Mouse (Mus musculus) forebrain, embryonic 13.5 days (tissue): ENCODE data around the gene Casp6. TPM values are rescaled to one million over a fixed set of nuclear protein-coding genes. Genes with fewer than 3 reads are reported as not detected.

Experiments
- ATAC-seq: fragments of 200-750 bp; cut with Nextera tagmentation; 2 replicates; pipeline ENCODE4 v1.8.0; 2017
- H3K27ac ChIP-seq: fragments of 300-500 bp; sonication (generic); 2 replicates; pipeline ENCODE4 v1.5.1; 2015; ENCODE audit warnings: inconsistent platforms, mild to moderate bottlenecking, moderate library complexity
- H3K27me3 ChIP-seq: fragments of 300-500 bp; sonication (generic); 2 replicates; pipeline ENCODE4 v1.6.1; 2015; ENCODE audit warnings: mild to moderate bottlenecking, inconsistent platforms
- H3K36me3 ChIP-seq: fragments of 300-500 bp; sonication (generic); 2 replicates; pipeline ENCODE4 v1.6.1; 2015; ENCODE audit warnings: mild to moderate bottlenecking, inconsistent platforms; ENCODE audit not compliant: poor library complexity, severe bottlenecking
- H3K4me1 ChIP-seq: fragments of 300-500 bp; sonication (generic); 2 replicates; pipeline ENCODE4 v1.6.1; 2015; ENCODE audit warnings: inconsistent platforms
- H3K4me2 ChIP-seq: fragments of 300-500 bp; sonication (generic); 2 replicates; pipeline ENCODE4 v1.6.1; 2015; ENCODE audit warnings: inconsistent platforms, mild to moderate bottlenecking, moderate library complexity
- H3K4me3 ChIP-seq: fragments of 300-500 bp; sonication (generic); 2 replicates; pipeline ENCODE4 v1.5.1; 2015; ENCODE audit warnings: mild to moderate bottlenecking, inconsistent platforms
- H3K9ac ChIP-seq: fragments of 300-500 bp; sonication (generic); 2 replicates; pipeline ENCODE4 v1.6.1; 2015; ENCODE audit warnings: mild to moderate bottlenecking, inconsistent platforms
- H3K9me3 ChIP-seq: fragments of 300-500 bp; sonication (generic); replicated peaks from 2 replicates; pipeline ENCODE4 v1.6.1; 2016; ENCODE audit warnings: inconsistent platforms
- WGBS: fragments of 180-500 bp; shearing (Covaris S2); methylation state at CpG from one replicate; pipeline ENCODE4 v1.1.7; 2015; 5-methylcytosine and 5-hydroxymethylcytosine counted together
- polyA plus RNA-seq: library from polyadenylated mRNA; unstranded; fragments of >200 nt; fragmentation: Nextera tagmentation; extraction: Ambion mirVana; gene quantifications from 2 replicates; pipeline ENCODE4 v1.2.1, GENCODE M21; 2015

The Casp6 gene
- 43.6 and 44.8 TPM in 2 replicates for polyA plus RNA-seq

GRCm38 (mm10) chr3:129901271-129901809, at the start of gene Casp6:
Casp6 (plus strand) TSS chr3:129901425.
- under 1% methylated on average over 34 of the region's 34 CpGs for WGBS
- peak within 1 kb of the TSS; percentile 62 for H3K4me3 ChIP-seq
- no peak within 1 kb of the TSS; the same call in 1 of the 2 replicates for H3K27ac ChIP-seq
- peak within 1 kb of the TSS; percentile 72 for H3K9ac ChIP-seq
- H3K36me3 ChIP-seq: peaks cover 4% of the 10 kb centered on the region; the same call in 1 of the 2 replicates
- no peaks in the 10 kb centered on the region for H3K9me3 ChIP-seq
- H3K27me3 ChIP-seq: no peaks in the 10 kb centered on the region
- H3K4me1 ChIP-seq: peaks cover 13% of the 10 kb centered on the region
- peak; percentile 96 for ATAC-seq
- peak within 1 kb of the TSS; percentile 76 for H3K4me2 ChIP-seq

GRCm38 (mm10) chr3:129862592-129862991, 38.6 kb upstream of the Casp6 start:
- H3K27ac ChIP-seq: no peak overlapping the region
- H3K27me3 ChIP-seq: no peaks in the 10 kb centered on the region
- 88% methylated on average over 2 of the region's 2 CpGs for WGBS
- no peaks in the 10 kb centered on the region for H3K4me1 ChIP-seq
- no peak for ATAC-seq
- no peak overlapping the region for H3K4me2 ChIP-seq
- no peak overlapping the region for H3K4me3 ChIP-seq
- no peaks in the 10 kb centered on the region for H3K36me3 ChIP-seq
- H3K9me3 ChIP-seq: peaks cover 9% of the 10 kb centered on the region; the same call in 1 of the 2 replicates
- H3K9ac ChIP-seq: no peak overlapping the region

GRCm38 (mm10) chr3:129863698-129864097, 37.5 kb upstream of the Casp6 start:
- ATAC-seq: no peak

GRCm38 (mm10) chr3:129877327-129877726, 23.9 kb upstream of the Casp6 start:
- WGBS: 91% methylated on average over 10 of the region's 10 CpGs
- no peak for ATAC-seq
- no peaks in the 10 kb centered on the region for H3K9me3 ChIP-seq

More at GRCm38 (mm10) chr3:129863698-129864097, 37.5 kb upstream of the Casp6 start:
- H3K4me1 ChIP-seq: no peaks in the 10 kb centered on the region
- no peak overlapping the region for H3K4me2 ChIP-seq
- no peaks in the 10 kb centered on the region for H3K36me3 ChIP-seq
- WGBS: 53% methylated on average over 14 of the region's 14 CpGs
- no peak overlapping the region for H3K9ac ChIP-seq
- H3K27me3 ChIP-seq: no peaks in the 10 kb centered on the region
- no peak overlapping the region for H3K27ac ChIP-seq
- 0 out of 2 replicates have a peak, but pooled peaks cover 4% of the 10 kb centered on the region for H3K9me3 ChIP-seq
- no peak overlapping the region for H3K4me3 ChIP-seq

GRCm38 (mm10) chr3:129878405-129879021, 22.7 kb upstream of the Casp6 start, which contains the start of gene Pla2g12a:
Pla2g12a (plus strand) TSS chr3:129878606.
- ATAC-seq: peak; percentile 94
- no peaks in the 10 kb centered on the region for H3K9me3 ChIP-seq
- peaks cover 11% of the 10 kb centered on the region for H3K4me1 ChIP-seq
- H3K27ac ChIP-seq: peak within 1 kb of the TSS; percentile 73
- peak within 1 kb of the TSS; percentile 75 for H3K9ac ChIP-seq
- H3K4me2 ChIP-seq: peak within 1 kb of the TSS; percentile 86
- WGBS: under 1% methylated on average over 44 of the region's 66 CpGs
- H3K4me3 ChIP-seq: peak within 1 kb of the TSS; percentile 67
- H3K36me3 ChIP-seq: no peaks in the 10 kb centered on the region
- H3K27me3 ChIP-seq: no peaks in the 10 kb centered on the region

More at GRCm38 (mm10) chr3:129877327-129877726, 23.9 kb upstream of the Casp6 start:
- Histone ChIP-seq H3K9ac (no peak overlapping the region), H3K4me1 (peaks cover 11% of the 10 kb centered on the region), H3K27ac (no peak overlapping the region), H3K4me2 (no peak overlapping the region), H3K27me3 (no peaks in the 10 kb centered on the region), H3K4me3 (no peak overlapping the region), H3K36me3 (no peaks in the 10 kb centered on the region)

- Histone ChIP-seq H3K27ac (no peak overlapping the region), H3K9me3 (no peaks in the 10 kb centered on the region), H3K27me3 (no peaks in the 10 kb centered on the region), H3K4me2 (peak overlapping the region; percentile 86), H3K4me3 (peak overlapping the region; percentile 67), H3K4me1 (peaks cover 11% of the 10 kb centered on the region), H3K9ac (peak overlapping the region; percentile 75), H3K36me3 (no peaks in the 10 kb centered on the region)
- under 1% methylated on average over 24 of the region's 25 CpGs for WGBS
- ATAC-seq: peak; percentile 61
Observed at GRCm38 (mm10) chr3:129879131-129879757, 22.0 kb upstream of the Casp6 start.

GRCm38 (mm10) chr3:129879913-129880312, 21.3 kb upstream of the Casp6 start:
- Histone ChIP-seq H3K9me3 (no peaks in the 10 kb centered on the region), H3K27ac (no peak overlapping the region), H3K9ac (no peak overlapping the region), H3K36me3 (no peaks in the 10 kb centered on the region), H3K27me3 (no peaks in the 10 kb centered on the region), H3K4me1 (peaks cover 11% of the 10 kb centered on the region), H3K4me2 (peak overlapping the region; percentile 86), H3K4me3 (peak overlapping the region; percentile 67)
- ATAC-seq: no peak
- 70% methylated on average over 2 of the region's 2 CpGs for WGBS

- Histone ChIP-seq H3K4me3 (no peak overlapping the region), H3K9ac (no peak overlapping the region), H3K9me3 (no peaks in the 10 kb centered on the region), H3K36me3 (no peaks in the 10 kb centered on the region), H3K27me3 (no peaks in the 10 kb centered on the region), H3K4me1 (peaks cover 11% of the 10 kb centered on the region), H3K27ac (no peak overlapping the region), H3K4me2 (no peak overlapping the region)
- WGBS: 95% methylated on average over 8 of the region's 8 CpGs
- no peak for ATAC-seq
Observed at GRCm38 (mm10) chr3:129880925-129881593, 20.2 kb upstream of the Casp6 start.

- Histone ChIP-seq H3K9ac (no peak overlapping the region), H3K27me3 (no peaks in the 10 kb centered on the region), H3K4me2 (no peak overlapping the region), H3K9me3 (no peaks in the 10 kb centered on the region), H3K36me3 (peaks cover 6% of the 10 kb centered on the region; the same call in 1 of the 2 replicates), H3K4me1 (no peaks in the 10 kb centered on the region), H3K4me3 (no peak overlapping the region), H3K27ac (no peak overlapping the region)
- WGBS: 89% methylated on average over 9 of the region's 9 CpGs
- no peak for ATAC-seq
Observed at GRCm38 (mm10) chr3:129885577-129885976, 15.6 kb upstream of the Casp6 start.

GRCm38 (mm10) chr3:129886430-129886829, 14.8 kb upstream of the Casp6 start:
- H3K4me1 ChIP-seq: no peaks in the 10 kb centered on the region
- H3K4me3 ChIP-seq: no peak overlapping the region
- peaks cover 13% of the 10 kb centered on the region for H3K36me3 ChIP-seq
- no peak overlapping the region for H3K27ac ChIP-seq
- WGBS: 84% methylated on average over 5 of the region's 5 CpGs
- H3K9ac ChIP-seq: no peak overlapping the region
- no peaks in the 10 kb centered on the region for H3K9me3 ChIP-seq
- no peaks in the 10 kb centered on the region for H3K27me3 ChIP-seq
- H3K4me2 ChIP-seq: no peak overlapping the region
- no peak for ATAC-seq

- no peak for ATAC-seq
- Histone ChIP-seq H3K27me3 (no peaks in the 10 kb centered on the region), H3K27ac (no peak overlapping the region), H3K4me1 (no peaks in the 10 kb centered on the region), H3K4me3 (no peak overlapping the region), H3K36me3 (peaks cover 21% of the 10 kb centered on the region), H3K9me3 (no peaks in the 10 kb centered on the region), H3K9ac (no peak overlapping the region), H3K4me2 (no peak overlapping the region)
- WGBS: 92% methylated on average over 13 of the region's 13 CpGs
Observed at GRCm38 (mm10) chr3:129887779-129888517, 13.3 kb upstream of the Casp6 start.
